Mouse (Mus musculus) ES-Bruce4 (cell line): Measurements from ENCODE around the gene Dolpp1.

ENCODE experiments used
- CTCF ChIP-seq: IDR thresholded peaks from one replicate; pipeline ENCODE4 v1.8.1; 2011; ENCODE audit warnings: low read depth, low read length
- POLR2A ChIP-seq: IDR thresholded peaks from one replicate; pipeline ENCODE4 v1.8.1; 2011; ENCODE audit warnings: low read length; ENCODE audit not compliant: insufficient read depth

DNA sequence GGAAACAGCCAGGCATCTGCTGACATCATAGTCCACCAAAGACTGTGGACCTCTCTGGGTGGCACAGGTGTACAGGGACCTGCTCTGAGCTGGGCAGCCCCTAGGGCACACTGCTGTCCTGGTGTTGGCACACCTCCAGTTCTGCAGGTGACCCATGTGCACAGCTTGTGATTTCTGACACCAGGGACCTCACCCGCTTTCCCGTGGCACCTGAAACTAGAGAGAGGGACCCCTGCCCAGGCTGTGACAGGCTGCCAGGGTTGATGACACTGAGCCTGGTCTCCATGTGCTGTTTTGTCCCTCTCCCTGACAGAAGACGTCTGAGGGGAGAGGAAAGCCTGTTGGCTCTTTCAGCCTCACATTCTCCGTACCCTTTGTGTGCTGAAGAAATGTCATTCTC is 45.7 kb downstream of the Dolpp1 start:
- TF ChIP-seq CTCF (no peak), POLR2A (no peak)
